Mouse (Mus musculus) neural tube, embryonic 11.5 days (tissue): ENCODE data around the gene Mrnip. TPM values are rescaled to one million over a fixed set of nuclear protein-coding genes. Genes with fewer than 3 reads are reported as not detected.

ENCODE experiments used
- ATAC-seq: fragments of 200-750 bp; cut with Nextera tagmentation; 2 replicates; pipeline ENCODE4 v1.8.0; 2017; ENCODE audit warnings: moderate number of reproducible peaks, mild to moderate bottlenecking, moderate TSS enrichment, moderate library complexity; ENCODE audit not compliant: insufficient read depth, low FRiP score, low TSS enrichment
- DNase-seq: peaks from one replicate; pipeline ENCODE4 v3.0.0-alpha.2; 2015; ENCODE audit warnings: low spot score
- H3K27ac ChIP-seq: fragments of 300-500 bp; sonication (generic); 2 replicates; pipeline ENCODE4 v1.5.1; 2014; ENCODE audit warnings: low read depth, mild to moderate bottlenecking, low read length
- H3K27me3 ChIP-seq: fragments of 300-500 bp; sonication (generic); 2 replicates; pipeline ENCODE4 v1.6.1; 2014; ENCODE audit warnings: mild to moderate bottlenecking, low read length, mixed read lengths; ENCODE audit not compliant: control insufficient read depth, insufficient read depth
- H3K36me3 ChIP-seq: fragments of 300-500 bp; sonication (generic); 2 replicates; pipeline ENCODE4 v1.6.1; 2014; ENCODE audit warnings: mild to moderate bottlenecking, low read length, moderate library complexity, mixed read lengths; ENCODE audit not compliant: control insufficient read depth, insufficient read depth
- H3K4me1 ChIP-seq: fragments of 300-500 bp; sonication (generic); 2 replicates; pipeline ENCODE4 v1.6.1; 2014; ENCODE audit warnings: low read length, mixed read lengths; ENCODE audit not compliant: control insufficient read depth, insufficient read depth
- H3K4me2 ChIP-seq: fragments of 300-500 bp; sonication (generic); 2 replicates; pipeline ENCODE4 v1.6.1; 2014; ENCODE audit warnings: low read depth, mild to moderate bottlenecking, moderate library complexity
- H3K4me3 ChIP-seq: fragments of 300-500 bp; sonication (generic); 2 replicates; pipeline ENCODE4 v1.5.1; 2014; ENCODE audit warnings: low read depth, low read length
- H3K9ac ChIP-seq: fragments of 300-500 bp; sonication (generic); 2 replicates; pipeline ENCODE4 v1.6.1; 2014; ENCODE audit warnings: mild to moderate bottlenecking, low read length
- H3K9me3 ChIP-seq: fragments of 300-500 bp; sonication (generic); 2 replicates; pipeline ENCODE4 v1.6.1; 2016; ENCODE audit warnings: low read length; ENCODE audit not compliant: control insufficient read depth
- WGBS: fragments of 180-500 bp; shearing (Covaris S2); extraction: QIAGEN DNeasy Blood & Tissue Kit; methylation state at CpG from one replicate; pipeline ENCODE4 v1.1.7; 2014; 5-methylcytosine and 5-hydroxymethylcytosine counted together
- polyA plus RNA-seq: library from polyadenylated mRNA; unstranded; fragments of >200 nt; fragmentation: Nextera tagmentation; extraction: Ambion mirVana; gene quantifications from 2 replicates; pipeline ENCODE4 v1.2.1, GENCODE M21; 2014

Gene Mrnip
- polyA plus RNA-seq, 1 experiment from 2014 or later = 23.7 TPM

DNA sequence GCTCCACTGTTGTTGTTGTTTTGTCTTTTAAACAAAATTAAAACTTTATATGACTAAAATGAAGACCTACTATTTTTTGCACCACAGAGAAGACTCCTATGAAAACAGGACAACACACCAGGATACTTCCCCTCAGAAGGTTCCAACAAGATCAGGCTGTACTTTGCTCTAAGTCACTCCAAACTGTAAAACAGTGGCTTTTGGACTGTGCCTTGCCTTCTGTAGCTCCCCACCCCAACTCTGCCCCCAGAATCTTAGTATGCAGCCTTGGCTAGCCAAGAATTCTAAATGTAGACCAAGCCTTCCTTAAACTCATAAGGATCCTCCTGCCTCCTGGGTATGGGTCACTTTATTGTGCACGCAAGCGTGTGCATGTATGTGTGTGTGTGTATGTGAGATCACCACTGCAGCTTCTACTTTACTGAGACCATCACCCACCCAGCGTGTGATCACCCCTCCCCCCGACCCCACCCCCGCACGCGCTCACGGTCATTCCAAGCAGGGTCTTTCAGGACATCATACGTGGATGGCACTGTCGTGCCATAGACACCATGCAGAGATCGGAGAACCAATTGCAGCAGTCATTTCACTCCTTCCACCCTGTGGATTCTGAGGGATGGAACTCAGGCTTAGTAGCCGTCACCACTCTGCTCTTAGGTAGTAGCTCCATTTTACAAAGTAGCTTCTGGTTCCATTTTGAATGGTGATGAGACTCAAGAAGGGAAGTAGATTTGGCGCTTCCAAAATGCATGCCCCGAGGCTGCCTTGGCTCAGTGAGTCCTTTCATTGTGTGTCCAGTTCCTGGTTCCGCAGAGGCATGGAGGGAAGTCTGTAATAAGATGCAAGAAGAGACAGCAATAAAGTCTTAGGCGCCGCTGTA is 49.8 kb downstream of the Mrnip start:
- Histone ChIP-seq H3K4me3 (peak overlapping the region; percentile 91), H3K36me3 (no peaks in the 10 kb centered on the region), H3K9ac (peak overlapping the region; percentile 92), H3K9me3 (no peaks in the 10 kb centered on the region), H3K27me3 (no peaks in the 10 kb centered on the region), H3K27ac (peak overlapping the region; percentile 37), H3K4me1 (peaks cover 17% of the 10 kb centered on the region), H3K4me2 (peak overlapping the region; percentile 97)
- WGBS = 7% methylated on average over 17 of the region's 17 CpGs
- peak; percentile 27; the same call in 1 of the 2 replicates for ATAC-seq
- no peak for DNase-seq

DNA sequence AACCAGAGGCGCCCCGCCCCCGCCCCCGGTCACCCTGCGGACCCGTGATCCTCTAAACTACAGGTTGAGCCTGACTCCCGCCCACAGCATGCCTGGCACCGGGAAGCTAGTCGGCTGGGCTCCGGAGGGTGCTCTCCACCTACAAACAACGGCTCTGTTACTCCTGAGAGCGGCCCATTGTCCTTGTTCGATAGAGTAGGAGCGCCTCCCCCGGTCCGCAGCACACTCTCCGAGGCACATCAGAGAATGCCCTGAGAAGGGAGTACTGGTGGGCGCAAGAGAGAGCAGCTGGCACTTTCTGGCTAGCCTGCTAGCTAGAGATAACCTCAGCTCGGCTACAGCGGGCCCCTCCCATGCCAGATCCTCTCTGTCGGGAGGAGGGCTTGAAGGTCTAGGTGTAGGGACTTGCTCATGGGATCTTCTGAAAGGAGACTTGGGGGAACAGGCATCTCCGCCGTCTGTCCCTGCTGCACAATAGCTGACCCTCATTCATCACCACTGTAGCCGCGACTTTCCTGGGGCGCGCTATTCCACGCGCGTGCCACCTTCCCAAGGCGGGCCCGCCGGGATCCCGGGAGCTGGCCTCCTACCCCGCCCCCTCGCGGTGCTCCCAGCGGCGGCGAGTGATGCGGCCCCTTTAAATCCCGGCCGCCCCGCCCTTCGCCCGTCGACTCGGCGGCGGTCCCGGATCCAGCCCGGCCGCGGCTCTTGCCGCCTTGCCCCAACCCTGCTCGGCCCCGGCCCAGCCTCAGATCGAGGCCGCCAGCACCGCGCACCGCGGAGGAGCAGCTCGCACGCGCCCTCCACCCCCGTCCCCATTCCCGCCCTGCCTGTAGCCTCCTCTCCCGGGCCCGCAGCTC is 50.7 kb downstream of the Mrnip start:
- under 1% methylated on average over 66 of the region's 70 CpGs for WGBS
- no peaks in the 10 kb centered on the region for H3K36me3 ChIP-seq
- H3K4me1 ChIP-seq = peaks cover 17% of the 10 kb centered on the region
- peak; percentile 84 for ATAC-seq
- H3K27ac ChIP-seq = peak overlapping the region; percentile 37
- no peaks in the 10 kb centered on the region for H3K9me3 ChIP-seq
- H3K4me2 ChIP-seq = peak overlapping the region; percentile 97
- H3K4me3 ChIP-seq = peak overlapping the region; percentile 91
- H3K27me3 ChIP-seq = no peaks in the 10 kb centered on the region
- H3K9ac ChIP-seq = peak overlapping the region; percentile 92
- DNase-seq = peak; percentile 86

DNA sequence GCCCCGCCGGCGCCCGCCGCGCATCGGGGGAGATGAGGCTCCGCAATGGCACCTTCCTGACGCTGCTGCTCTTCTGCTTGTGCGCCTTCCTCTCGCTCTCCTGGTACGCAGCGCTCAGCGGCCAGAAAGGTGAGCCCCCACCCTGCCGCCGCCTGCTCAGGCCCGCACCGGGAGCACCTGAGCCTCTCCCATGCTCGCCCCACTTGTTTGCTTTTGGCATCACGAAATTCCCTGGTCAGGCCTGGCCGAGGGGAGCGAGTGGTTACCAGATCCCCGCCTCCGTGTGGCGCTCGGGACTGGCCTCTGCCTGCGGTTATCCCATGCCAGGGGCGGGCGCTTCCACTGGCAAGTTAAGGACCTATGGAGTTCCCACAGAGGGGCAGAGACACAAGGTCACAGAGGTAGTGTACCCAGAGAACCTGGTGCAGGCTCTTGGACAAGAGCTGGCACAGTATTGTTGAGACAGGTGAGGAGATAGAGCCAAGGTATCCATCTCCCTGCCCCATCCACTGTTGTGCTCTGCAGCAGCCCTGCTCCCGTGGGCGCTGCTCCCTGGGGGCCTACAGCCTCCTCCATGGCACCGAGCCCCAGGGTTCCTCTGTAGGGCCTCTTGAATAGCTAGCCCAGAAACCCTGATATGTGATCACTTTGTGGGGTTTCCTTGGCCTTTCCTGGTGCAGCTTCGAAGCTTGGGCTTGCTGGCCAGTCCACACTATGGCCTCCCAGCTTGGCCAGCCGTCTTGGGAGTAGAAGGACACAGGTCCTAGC is 51.6 kb downstream of the Mrnip start:
- 2% methylated on average over 23 of the region's 34 CpGs for WGBS

GRCm38 (mm10) chr11:50226406-50226805 is 52.2 kb downstream of the Mrnip start:
- no peaks in the 10 kb centered on the region; the same call in 1 of the 2 replicates for H3K36me3 ChIP-seq
- 0 out of 2 replicates have a peak, but pooled peaks cover 2% of the 10 kb centered on the region for H3K27me3 ChIP-seq
- H3K4me1 ChIP-seq = peaks cover 19% of the 10 kb centered on the region
- ATAC-seq (no peak), DNase-seq (no peak)
- H3K27ac ChIP-seq = no peak overlapping the region
- peak overlapping the region; percentile 97 for H3K4me2 ChIP-seq
- H3K9me3 ChIP-seq = no peaks in the 10 kb centered on the region
- peak overlapping the region; percentile 91; the same call in 1 of the 2 replicates for H3K4me3 ChIP-seq
- 0 out of 2 replicates have a peak overlapping the region, but pooled peaks have one; percentile 0 for H3K9ac ChIP-seq
- 43% methylated on average over 2 of the region's 2 CpGs for WGBS

More for the DNA sequence above, 51.6 kb downstream of the Mrnip start:
- Histone ChIP-seq H3K9ac (peak overlapping the region; percentile 92), H3K4me1 (peaks cover 17% of the 10 kb centered on the region), H3K9me3 (no peaks in the 10 kb centered on the region), H3K4me3 (peak overlapping the region; percentile 91), H3K4me2 (peak overlapping the region; percentile 97), H3K36me3 (no peaks in the 10 kb centered on the region; the same call in 1 of the 2 replicates), H3K27me3 (0 out of 2 replicates have a peak, but pooled peaks cover under 1% of the 10 kb centered on the region), H3K27ac (peak overlapping the region; percentile 37)
- ATAC-seq (peak; percentile 28; the same call in 1 of the 2 replicates), DNase-seq (peak; percentile 45)

GRCm38 (mm10) chr11:50227226-50227625 is 53.0 kb downstream of the Mrnip start:
- H3K9me3 ChIP-seq = no peaks in the 10 kb centered on the region
- DNase-seq = no peak
- H3K4me2 ChIP-seq = no peak overlapping the region
- H3K27ac ChIP-seq = no peak overlapping the region
- 0 out of 2 replicates have a peak, but pooled peaks cover 2% of the 10 kb centered on the region for H3K27me3 ChIP-seq
- no peak overlapping the region for H3K9ac ChIP-seq
- H3K4me1 ChIP-seq = peaks cover 19% of the 10 kb centered on the region
- peak overlapping the region; percentile 4; the same call in 1 of the 2 replicates for H3K4me3 ChIP-seq
- H3K36me3 ChIP-seq = no peaks in the 10 kb centered on the region; the same call in 1 of the 2 replicates
- ATAC-seq = no peak
- WGBS = 75% methylated on average over 3 of the region's 3 CpGs

- Histone ChIP-seq H3K27ac (no peak overlapping the region), H3K9ac (no peak overlapping the region), H3K9me3 (no peaks in the 10 kb centered on the region), H3K36me3 (no peaks in the 10 kb centered on the region; the same call in 1 of the 2 replicates), H3K27me3 (0 out of 2 replicates have a peak, but pooled peaks cover 2% of the 10 kb centered on the region), H3K4me3 (no peak overlapping the region), H3K4me1 (peaks cover 19% of the 10 kb centered on the region), H3K4me2 (no peak overlapping the region)
- ATAC-seq = no peak
- no peak for DNase-seq
- WGBS = 92% methylated on average over 4 of the region's 4 CpGs
Observed at GRCm38 (mm10) chr11:50227736-50228135, 53.5 kb downstream of the Mrnip start.

DNA sequence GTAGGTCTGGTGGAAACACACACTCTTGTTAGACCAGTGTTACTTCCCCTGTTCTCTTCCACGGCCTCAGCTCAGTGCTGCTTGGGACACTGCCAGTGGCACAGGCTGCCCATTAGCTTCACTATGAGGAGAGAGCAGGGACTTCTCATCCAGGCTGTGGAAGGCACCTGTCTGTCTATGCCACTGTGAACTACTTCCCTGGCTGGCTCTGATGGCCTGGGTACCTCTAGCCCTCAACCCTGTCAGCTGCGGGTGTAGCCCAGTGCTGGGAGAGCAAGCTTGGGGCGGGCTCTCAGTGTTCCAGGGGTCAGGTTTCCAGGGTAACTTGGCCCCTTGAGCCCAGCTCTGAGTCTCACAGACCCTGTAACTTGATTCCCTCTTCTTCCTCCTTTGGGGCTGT is 54.5 kb downstream of the Mrnip start:
- peaks cover 2% of the 10 kb centered on the region; the same call in 1 of the 2 replicates for H3K36me3 ChIP-seq
- H3K4me3 ChIP-seq = no peak overlapping the region
- peaks cover 19% of the 10 kb centered on the region for H3K4me1 ChIP-seq
- 22% methylated on average over 3 of the region's 3 CpGs for WGBS
- no peak overlapping the region; the same call in 1 of the 2 replicates for H3K4me2 ChIP-seq
- 0 out of 2 replicates have a peak, but pooled peaks cover 2% of the 10 kb centered on the region for H3K27me3 ChIP-seq
- no peak overlapping the region for H3K9ac ChIP-seq
- ATAC-seq (no peak), DNase-seq (no peak)
- H3K27ac ChIP-seq = no peak overlapping the region
- H3K9me3 ChIP-seq = no peaks in the 10 kb centered on the region
